Mouse (Mus musculus) MEL (cell line): ENCODE results near the gene Hpse2. TPM values are rescaled to one million over a fixed set of nuclear protein-coding genes. Genes with fewer than 3 reads are reported as not detected.

Experiments
- DNase-seq: peaks from one replicate; pipeline ENCODE4 v3.0.0; 2011; ENCODE audit warnings: low read depth, low spot score
- H3K27ac ChIP-seq: 2 replicates; pipeline ENCODE4 v1.5.1; 2012; ENCODE audit warnings: low read depth, mild to moderate bottlenecking, control low read depth, low read length, moderate library complexity; ENCODE audit not compliant: control insufficient read depth
- H3K27me3 ChIP-seq, 2 experiments: fragments of 150-350 bp in 1 of 2; sonication (generic) in 1 of 2; 2 replicates each; pipeline ENCODE4 v1.6.1; 2012; ENCODE audit warnings: low read length in 2 of 2, mild to moderate bottlenecking in 2 of 2, improper control_type of control experiment in 1 of 2, moderate library complexity in 1 of 2; ENCODE audit not compliant: insufficient read depth in 2 of 2, control insufficient read depth in 1 of 2
- H3K36me3 ChIP-seq, 2 experiments: 2 replicates each; pipeline ENCODE4 v1.6.1; 2012 to 2014; ENCODE audit warnings: low read length in 2 of 2, improper control_type of control experiment in 1 of 2, inconsistent platforms in 1 of 2, mild to moderate bottlenecking in 1 of 2; ENCODE audit not compliant: insufficient read depth in 2 of 2, control insufficient read depth in 1 of 2
- H3K4me1 ChIP-seq, 2 experiments: fragments of 150-350 bp in 1 of 2; sonication (generic) in 1 of 2; 2 replicates each; pipeline ENCODE4 v1.6.1; 2012; ENCODE audit warnings: low read length in 2 of 2, improper control_type of control experiment in 1 of 2, mild to moderate bottlenecking in 1 of 2; ENCODE audit not compliant: insufficient read depth in 2 of 2, control insufficient read depth in 1 of 2
- H3K4me3 ChIP-seq, 2 experiments: fragments of 150-350 bp in 1 of 2; sonication (generic) in 1 of 2; 2 replicates each; pipeline ENCODE4 v1.5.1; 2012; ENCODE audit warnings: low read depth in 2 of 2, low read length in 2 of 2, mild to moderate bottlenecking in 2 of 2, moderate library complexity in 2 of 2, control low read depth in 1 of 2, improper control_type of control experiment in 1 of 2; ENCODE audit not compliant: control insufficient read depth in 1 of 2, insufficient read depth in 1 of 2
- H3K79me2 ChIP-seq: 2 replicates; pipeline ENCODE4 v1.6.1; 2012; ENCODE audit warnings: mild to moderate bottlenecking, low read length, moderate library complexity; ENCODE audit not compliant: control insufficient read depth, poor library complexity, insufficient read depth
- H3K9ac ChIP-seq: 2 replicates; pipeline ENCODE4 v1.6.1; 2012; ENCODE audit warnings: low read depth, mild to moderate bottlenecking, control low read depth, low read length, moderate library complexity; ENCODE audit not compliant: control insufficient read depth, poor library complexity, severe bottlenecking
- H3K9me3 ChIP-seq: fragments of 150-350 bp; sonication (generic); replicated peaks from 2 replicates; pipeline ENCODE4 v1.6.1; 2012; ENCODE audit warnings: mild to moderate bottlenecking, low read length, improper control_type of control experiment, moderate library complexity; ENCODE audit not compliant: insufficient read depth
- ELF1 ChIP-seq: IDR thresholded peaks from 2 replicates; pipeline ENCODE4 v1.6.1; 2014; ENCODE audit warnings: low read depth, mild to moderate bottlenecking, inconsistent platforms, low read length, improper control_type of control experiment, moderate library complexity
- GABPA ChIP-seq: IDR thresholded peaks from 2 replicates; pipeline ENCODE4 v1.6.1; 2012; ENCODE audit warnings: low read depth, mild to moderate bottlenecking, inconsistent platforms, low read length, improper control_type of control experiment, moderate library complexity
- GATA1 ChIP-seq: IDR thresholded peaks from 2 replicates; pipeline ENCODE4 v1.6.1; 2011; ENCODE audit warnings: low read depth, low read length, improper control_type of control experiment
- JUND ChIP-seq: IDR thresholded peaks from 2 replicates; pipeline ENCODE4 v1.6.1; 2011; ENCODE audit warnings: low read depth, mild to moderate bottlenecking, improper control_type of control experiment, low read length
- KAT2A ChIP-seq: conservative IDR thresholded peaks from 2 replicates; pipeline ENCODE4 v1.6.1; 2012; ENCODE audit warnings: low read depth, low read length, improper control_type of control experiment, inconsistent platforms
- MAFK ChIP-seq: IDR thresholded peaks from 2 replicates; pipeline ENCODE4 v1.6.1; 2011; ENCODE audit warnings: low read depth, mild to moderate bottlenecking, low read length, improper control_type of control experiment, borderline replicate concordance
- MXI1 ChIP-seq: IDR thresholded peaks from 2 replicates; pipeline ENCODE4 v1.6.1; 2011; ENCODE audit warnings: mild to moderate bottlenecking, low read depth, low read length, improper control_type of control experiment
- MYB ChIP-seq: IDR thresholded peaks from 2 replicates; pipeline ENCODE4 v1.6.1; 2011; ENCODE audit warnings: mild to moderate bottlenecking, low read depth, low read length, improper control_type of control experiment
- NRF1 ChIP-seq: IDR thresholded peaks from 2 replicates; pipeline ENCODE4 v1.6.1; 2014; ENCODE audit warnings: low read depth, mild to moderate bottlenecking, inconsistent platforms, low read length, improper control_type of control experiment, moderate library complexity; ENCODE audit not compliant: poor library complexity, insufficient read depth, severe bottlenecking
- RAD21 ChIP-seq: IDR thresholded peaks from 2 replicates; pipeline ENCODE4 v1.6.1; 2011; ENCODE audit warnings: mild to moderate bottlenecking, low read depth, low read length, improper control_type of control experiment
- SIN3A ChIP-seq: IDR thresholded peaks from 2 replicates; pipeline ENCODE4 v1.6.1; 2012; ENCODE audit warnings: low read length, improper control_type of control experiment, inconsistent platforms
- UBTF ChIP-seq: IDR thresholded peaks from 2 replicates; pipeline ENCODE4 v1.6.1; 2012; ENCODE audit warnings: low read depth, mild to moderate bottlenecking, inconsistent platforms, low read length, improper control_type of control experiment, moderate library complexity, borderline replicate concordance; ENCODE audit not compliant: insufficient read depth
- USF2 ChIP-seq, 2 experiments: IDR thresholded peaks; 2 replicates each; pipeline ENCODE4 v1.6.1; 2011 to 2012; ENCODE audit warnings: improper control_type of control experiment in 2 of 2, low read length in 2 of 2, borderline replicate concordance in 1 of 2, inconsistent platforms in 1 of 2, low read depth in 1 of 2, mild to moderate bottlenecking in 1 of 2; ENCODE audit not compliant: insufficient read depth in 1 of 2
- ZMIZ1 ChIP-seq: IDR thresholded peaks from 2 replicates; pipeline ENCODE4 v1.6.1; 2012; ENCODE audit warnings: low read depth, mild to moderate bottlenecking, inconsistent platforms, low read length, improper control_type of control experiment, moderate library complexity
- polyA plus RNA-seq, 2 experiments: library from polyadenylated mRNA; stranded (reverse) in 1 of 2; unstranded in 1 of 2; fragments of >175 nt in 1 of 2; fragments of >200 nt in 1 of 2; gene quantifications; 2 replicates each; pipeline versions ENCODE4 v1.2.1 to v1.2.4; 2012; ENCODE audit warnings: low replicate concordance in 2 of 2, low read depth in 1 of 2; ENCODE audit not compliant: insufficient read length in 2 of 2, insufficient read depth in 1 of 2, missing spikeins in 1 of 2
- total RNA-seq: library from RNA; depleted of rRNA; stranded (reverse); fragments of 300-350 nt; gene quantifications from 2 replicates; pipeline ENCODE4 v1.2.3, GENCODE M21; 2012

The Hpse2 gene
- total and polyA plus RNA-seq, 3 experiments: not detected

- Histone ChIP-seq H3K4me1 (no peaks in the 10 kb centered on the region), H3K36me3 (no peaks in the 10 kb centered on the region), H3K27me3 (peaks cover under 1 to 4% of the 10 kb centered on the region in 2 experiments; a peak in 3 of 4 replicates), H3K9me3 (no peaks in the 10 kb centered on the region), H3K9ac (no peak overlapping the region), H3K79me2 (no peaks in the 10 kb centered on the region), H3K27ac (no peak overlapping the region), H3K4me3 (no peak overlapping the region)
- no peak for DNase-seq
- TF ChIP-seq GABPA (no peak), MYB (no peak), KAT2A (no peak), RAD21 (no peak), JUND (no peak), NRF1 (no peak), MXI1 (no peak), UBTF (no peak), USF2 (IDR thresholded peaks at IDR 0.05; ENCODE audit: borderline replicate concordance in 1 of 2, insufficient read depth in 1 of 2, low read depth in 1 of 2, low read length in 2 of 2) (no peak), GATA1 (no peak), MAFK (no peak)
Measured at GRCm38 (mm10) chr19:43175437-43175965, 212.7 kb downstream of the Hpse2 start.

- DNase-seq: no peak
- H3K9me3 ChIP-seq: no peaks in the 10 kb centered on the region
- no peaks in the 10 kb centered on the region for H3K36me3 ChIP-seq
- H3K79me2 ChIP-seq: no peaks in the 10 kb centered on the region
- no peaks in the 10 kb centered on the region for H3K4me1 ChIP-seq
- H3K27ac ChIP-seq: no peak overlapping the region
- no peak overlapping the region for H3K4me3 ChIP-seq
- TF ChIP-seq SIN3A (no peak), MYB (no peak), ZMIZ1 (no peak), ELF1 (no peak)
- TF ChIP-seq, all 39 proteins: peak for 0
- no peak overlapping the region for H3K9ac ChIP-seq
- H3K27me3 ChIP-seq: peaks cover 0 to 1% of the 10 kb centered on the region in 2 experiments; a peak in 1 of 4 replicates
Measured at GRCm38 (mm10) chr19:43174812-43175211, 213.3 kb downstream of the Hpse2 start.

GRCm38 (mm10) chr19:43156085-43156484 lies 232.1 kb downstream of the Hpse2 start:
- Histone ChIP-seq H3K27ac (no peak overlapping the region), H3K36me3 (peaks cover 0 to 4% of the 10 kb centered on the region in 2 experiments; a peak in 2 of 4 replicates), H3K4me1 (peaks cover 0 to 3% of the 10 kb centered on the region in 2 experiments; a peak in 1 of 4 replicates), H3K27me3 (no peaks in the 10 kb centered on the region; a peak in 1 of 4 replicates), H3K79me2 (no peaks in the 10 kb centered on the region), H3K9ac (no peak overlapping the region), H3K4me3 (no peak overlapping the region), H3K9me3 (no peaks in the 10 kb centered on the region)
- DNase-seq: no peak
- no peak for TF ChIP-seq MAFK
- TF ChIP-seq KAT2A: no peak
